In the genomic region with DNA sequence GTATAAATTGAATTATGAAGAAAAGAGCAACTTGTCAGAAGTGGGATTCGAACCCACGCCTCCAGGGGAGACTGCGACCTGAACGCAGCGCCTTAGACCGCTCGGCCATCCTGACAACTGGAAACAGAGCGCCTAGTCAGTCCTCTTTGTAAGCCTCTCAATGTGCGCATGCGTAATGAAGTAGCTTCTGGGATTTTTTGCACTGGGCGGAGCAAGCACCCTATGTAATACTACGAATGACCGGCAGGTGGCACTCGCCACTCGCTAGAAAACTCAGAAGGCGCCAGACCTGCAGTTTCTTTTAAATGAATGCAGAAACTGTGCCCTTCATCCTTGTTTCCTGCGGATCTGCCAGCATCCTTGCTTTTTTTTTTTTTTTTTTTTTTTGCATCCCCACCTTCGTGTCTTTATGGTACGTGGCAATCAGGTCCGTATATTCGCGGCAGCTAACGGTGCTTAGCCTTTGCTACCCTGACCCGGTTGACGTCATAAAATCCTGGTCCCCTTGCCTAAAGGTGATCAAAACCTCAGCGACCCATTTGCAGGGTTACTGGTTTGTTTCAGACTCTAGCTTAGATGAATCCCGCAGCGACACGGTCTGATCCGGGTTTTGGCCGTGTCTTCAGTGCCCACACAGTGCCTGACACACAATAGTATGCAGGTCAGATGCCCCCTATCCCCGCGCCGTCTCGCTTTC, we compare ENCODE assay signal across 8 mouse cellular contexts. TPM values are rescaled to one million over a fixed set of nuclear protein-coding genes. Genes with fewer than 3 reads are reported as not detected.
DNase-seq lines count a peak whose midpoint lies in the region; ATAC-seq lines count a peak whose summit lies in the region.

No protein-coding gene starts in this region.

- no peaks in the 10 kb centered on the region for H3K9me3 ChIP-seq in hindbrain, embryonic 15.5 days

- peak overlapping the region; percentile 58 for H3K4me2 ChIP-seq in hindbrain, embryonic 15.5 days

- H3K36me3 ChIP-seq in hindbrain, embryonic 15.5 days: no peaks in the 10 kb centered on the region

- WGBS in hindbrain, embryonic 15.5 days: under 1% methylated on average over 35 of the region's 35 CpGs

- peak; percentile 94 for DNase-seq in R1 (ENCODE audit: low read depth, low spot score)
- peak; percentile 98 to 100 for DNase-seq in cerebellum, postnatal 25 days
- peak; percentile 100 for DNase-seq in frontal cortex, postnatal 25 days (ENCODE audit: low spot score in 2 of 2)
- peak; percentile 95 for DNase-seq in left cerebral cortex, adult 11 months (ENCODE audit: low spot score)
- DNase-seq in lung, postnatal 4 days: peak; percentile 92 to 97
- DNase-seq in retina, postnatal 7 days (ENCODE audit: low read depth, low spot score): peak; percentile 94
- DNase-seq in urinary bladder, adult 2 months (ENCODE audit: low spot score): peak; percentile 99

- peak; percentile 93 for ATAC-seq in hindbrain, embryonic 15.5 days (ENCODE audit: low FRiP score, low read depth)

- H3K4me1 ChIP-seq in hindbrain, embryonic 15.5 days (replicated peaks): no peaks in the 10 kb centered on the region

- peak overlapping the region; percentile 77 for H3K27ac ChIP-seq in hindbrain, embryonic 15.5 days (replicated peaks)

- H3K27me3 ChIP-seq in hindbrain, embryonic 15.5 days: no peaks in the 10 kb centered on the region

- H3K4me3 ChIP-seq in hindbrain, embryonic 15.5 days: peak overlapping the region; percentile 46

- H3K9ac ChIP-seq in hindbrain, embryonic 15.5 days: peak overlapping the region; percentile 35

RNA-seq across cellular contexts. Expression of a gene that starts 8.0 kb away (rescaled TPM):
- 1.7 and 2.4 TPM in 2 replicates for polyA plus RNA-seq in hindbrain, embryonic 15.5 days (2015; fragmentation: Nextera tagmentation; extraction: Ambion mirVana)
- polyA plus RNA-seq in urinary bladder, adult 2 months (2012; rRNA removed): 82.4 and 99.3 TPM in 2 replicates

RNA-seq across cellular contexts. Expression of a gene that starts 37.7 kb away (rescaled TPM):
- polyA plus RNA-seq in hindbrain, embryonic 15.5 days (2015; fragmentation: Nextera tagmentation; extraction: Ambion mirVana): 183 and 186 TPM in 2 replicates
- polyA plus RNA-seq in urinary bladder, adult 2 months (2012; rRNA removed): 113 and 116 TPM in 2 replicates

RNA-seq across cellular contexts. Expression of a gene that starts 41.3 kb away (rescaled TPM):
- not detected in 2 replicates for polyA plus RNA-seq in hindbrain, embryonic 15.5 days (2015; fragmentation: Nextera tagmentation; extraction: Ambion mirVana)
- 1.6 and 2.3 TPM in 2 replicates for polyA plus RNA-seq in urinary bladder, adult 2 months (2012; rRNA removed)

Comparison
In these comparisons a context has a peak if more than half of its experiments do, and no peak if none do; other contexts are left out.
1. Peak in every context shown above with its lines: DNase-seq, ATAC-seq, H3K4me3 ChIP-seq and H3K27ac ChIP-seq.
2. RNA of a gene that starts 8.0 kb away (polyA plus RNA-seq): 82.4 to 99.3 TPM in urinary bladder, adult 2 months; 1.7 to 2.4 TPM in hindbrain, embryonic 15.5 days; every median in the first group is over 10 times any median in the second.